Comparison of ENCODE assay signal across 25 mouse cellular contexts in the genomic region with DNA sequence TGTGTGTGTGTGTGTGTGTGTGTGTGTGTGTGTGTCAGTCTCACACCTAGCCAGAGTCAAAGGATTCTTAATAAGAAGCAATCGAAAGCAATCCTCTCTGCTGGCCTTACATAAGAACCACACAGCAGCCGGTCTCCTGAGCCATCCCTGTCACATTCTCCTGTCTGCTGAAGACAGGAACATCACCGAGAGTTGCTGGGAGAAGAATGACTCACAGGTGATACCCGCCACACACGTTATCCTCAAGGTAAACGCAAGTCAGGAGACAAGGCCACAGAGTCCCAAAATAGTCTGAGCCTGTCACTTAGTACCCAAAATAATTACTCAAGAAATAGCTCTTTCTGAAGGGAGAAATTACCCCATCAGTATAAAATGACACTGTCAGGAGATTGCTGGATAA. TPM values are rescaled to one million over a fixed set of nuclear protein-coding genes. Genes with fewer than 3 reads are reported as not detected.
A peak's percentile ranks its signal among the peaks of the same experiment; 100 is the strongest.
DNase-seq lines count a peak whose midpoint lies in the region; ATAC-seq lines count a peak whose summit lies in the region.
"Had no signal": no experiment of that assay in that cellular context is flagged by ENCODE, and none has a peak within 500 bp of the region (broad histone marks: within the 10 kb centered on the region; RNA-seq: fewer than 3 reads in every experiment).

No protein-coding gene starts in this region.

- H3K4me1 ChIP-seq in midbrain, embryonic 16.5 days (ENCODE audit: control insufficient read depth, insufficient read depth, low read length), result no peaks in the 10 kb centered on the region
- H3K4me1 ChIP-seq in midbrain, embryonic 11.5 days (ENCODE audit: control insufficient read depth, insufficient read depth, low read length), result no peaks in the 10 kb centered on the region
- no peaks in the 10 kb centered on the region for H3K4me1 ChIP-seq in forebrain, embryonic 16.5 days (replicated peaks; ENCODE audit: control insufficient read depth, insufficient read depth, low read length)
- H3K4me1 ChIP-seq: liver, embryonic 12.5 days; megakaryocyte, embryonic 14.5 days; midbrain, embryonic 15.5 days; neural tube, embryonic 15.5 days had no signal

- H3K27me3 ChIP-seq in midbrain, embryonic 16.5 days (ENCODE audit: control insufficient read depth, insufficient read depth, low read depth, low read length), result no peaks in the 10 kb centered on the region
- H3K27me3 ChIP-seq in midbrain, embryonic 11.5 days (ENCODE audit: control insufficient read depth, insufficient read depth, low read length), result no peaks in the 10 kb centered on the region
- no peaks in the 10 kb centered on the region for H3K27me3 ChIP-seq in forebrain, embryonic 16.5 days (replicated peaks; ENCODE audit: control insufficient read depth, insufficient read depth, low read length)
- H3K27me3 ChIP-seq: embryonic facial prominence, embryonic 12.5 days; limb, embryonic 12.5 days; megakaryocyte, embryonic 14.5 days; midbrain, embryonic 15.5 days; neural tube, embryonic 15.5 days had no signal

- no peaks in the 10 kb centered on the region for H3K36me3 ChIP-seq in midbrain, embryonic 16.5 days (ENCODE audit: control insufficient read depth, insufficient read depth, low read length)
- no peaks in the 10 kb centered on the region for H3K36me3 ChIP-seq in midbrain, embryonic 11.5 days (ENCODE audit: control insufficient read depth, insufficient read depth, low read length)
- no peaks in the 10 kb centered on the region for H3K36me3 ChIP-seq in forebrain, embryonic 16.5 days (ENCODE audit: control insufficient read depth, insufficient read depth)
- H3K36me3 ChIP-seq: embryonic facial prominence, embryonic 12.5 days; limb, embryonic 12.5 days; liver, embryonic 12.5 days; midbrain, embryonic 15.5 days; neural tube, embryonic 15.5 days had no signal

- no peak overlapping the region for H3K9ac ChIP-seq in midbrain, embryonic 16.5 days (ENCODE audit: low read depth, low read length)
- no peak overlapping the region for H3K9ac ChIP-seq in midbrain, embryonic 11.5 days (ENCODE audit: low read length)
- no peak overlapping the region for H3K9ac ChIP-seq in forebrain, embryonic 16.5 days (replicated peaks; ENCODE audit: low read depth, low read length)
- H3K9ac ChIP-seq: embryonic facial prominence, embryonic 12.5 days; limb, embryonic 12.5 days; liver, embryonic 12.5 days; midbrain, embryonic 15.5 days; neural tube, embryonic 15.5 days had no signal

- H3K9me3 ChIP-seq in midbrain, embryonic 16.5 days (replicated peaks; ENCODE audit: control insufficient read depth, low read length, poor library complexity, severe bottlenecking), result no peaks in the 10 kb centered on the region
- H3K9me3 ChIP-seq in midbrain, embryonic 11.5 days (ENCODE audit: control insufficient read depth, low read length), result no peaks in the 10 kb centered on the region
- no peaks in the 10 kb centered on the region for H3K9me3 ChIP-seq in forebrain, embryonic 16.5 days (ENCODE audit: control insufficient read depth, low read length)
- H3K9me3 ChIP-seq: embryonic facial prominence, embryonic 12.5 days; limb, embryonic 12.5 days; liver, embryonic 12.5 days; midbrain, embryonic 15.5 days; neural tube, embryonic 15.5 days had no signal

- no peak overlapping the region for H3K4me3 ChIP-seq in midbrain, embryonic 16.5 days (ENCODE audit: low read depth, low read length)
- H3K4me3 ChIP-seq in midbrain, embryonic 11.5 days (ENCODE audit: low read depth, low read length), result no peak overlapping the region
- no peak overlapping the region for H3K4me3 ChIP-seq in forebrain, embryonic 16.5 days (replicated peaks; ENCODE audit: low read length)
- H3K4me3 ChIP-seq: embryonic facial prominence, embryonic 12.5 days; erythroblast, embryonic 14.5 days; limb, embryonic 12.5 days; liver, embryonic 12.5 days; megakaryocyte, embryonic 14.5 days; midbrain, embryonic 15.5 days; neural tube, embryonic 15.5 days had no signal

- intact Hi-C loops in left cerebral cortex, postnatal 36 days (cut with DNase I), result no loop called here

- ATAC-seq in midbrain, embryonic 16.5 days, result peak; percentile 28; the same call in 1 of the 2 replicates
- no peak for ATAC-seq in midbrain, embryonic 11.5 days (ENCODE audit: low FRiP score)
- ATAC-seq in forebrain, embryonic 16.5 days, result peak; percentile 63
- ATAC-seq: liver, embryonic 12.5 days; midbrain, embryonic 15.5 days had no signal

- H3K27ac ChIP-seq in midbrain, embryonic 16.5 days (ENCODE audit: low read length), result no peak overlapping the region
- no peak overlapping the region for H3K27ac ChIP-seq in midbrain, embryonic 11.5 days (ENCODE audit: low read depth, low read length)
- no peak overlapping the region for H3K27ac ChIP-seq in forebrain, embryonic 16.5 days (ENCODE audit: low read length)
- H3K27ac ChIP-seq: embryonic facial prominence, embryonic 12.5 days; kidney, postnatal 0 days; limb, embryonic 12.5 days; liver, embryonic 12.5 days; midbrain, embryonic 15.5 days; neural tube, embryonic 15.5 days had no signal

- WGBS in midbrain, embryonic 16.5 days, result 79% methylated on average over 6 of the region's 6 CpGs
- WGBS in midbrain, embryonic 11.5 days, result 86% methylated on average over 6 of the region's 6 CpGs
- WGBS in forebrain, embryonic 16.5 days, result 66% methylated on average over 6 of the region's 6 CpGs

- DNase-seq in frontal cortex, adult 2 months (ENCODE audit: extremely low spot score in 1 of 2, low spot score in 1 of 2), result peak; percentile 21 to 49
- no peak for DNase-seq in frontal cortex, postnatal 10 days (ENCODE audit: low spot score in 2 of 2)
- no peak for DNase-seq in midbrain, embryonic 11.5 days (ENCODE audit: low spot score, missing footprints)
- DNase-seq in left cerebral cortex, postnatal 36 days (ENCODE audit: low spot score in 2 of 2), result peak; percentile 8 to 17
- no peak for DNase-seq in layer of hippocampus, postnatal 25 days (ENCODE audit: extremely low spot score in 1 of 2, low spot score in 1 of 2)
- DNase-seq: adrenal gland, postnatal 10 days; cerebellum, adult 8-10 months; heart, postnatal 4 days; kidney, adult 11 months; lung, adult 2 months; thymus, postnatal 25 days had no signal

- no peak overlapping the region for H3K4me2 ChIP-seq in midbrain, embryonic 16.5 days (ENCODE audit: low read length)
- H3K4me2 ChIP-seq in midbrain, embryonic 11.5 days, result no peak overlapping the region
- no peak overlapping the region for H3K4me2 ChIP-seq in forebrain, embryonic 16.5 days (ENCODE audit: low read length)
- H3K4me2 ChIP-seq: embryonic facial prominence, embryonic 12.5 days; limb, embryonic 12.5 days; liver, embryonic 12.5 days; midbrain, embryonic 15.5 days; neural tube, embryonic 15.5 days had no signal

RNA-seq across cellular contexts. Expression of a gene that starts 43.9 kb away (rescaled TPM):
- polyA plus RNA-seq in frontal cortex, adult 2 months (2012; rRNA removed), result not detected in 2 replicates
- polyA plus RNA-seq in midbrain, embryonic 16.5 days (2015; fragmentation: Nextera tagmentation; extraction: Ambion mirVana), result not detected in 2 replicates
- polyA plus RNA-seq in midbrain, embryonic 11.5 days (2014; fragmentation: Nextera tagmentation; extraction: Ambion mirVana), result 0.52 and 0.75 TPM in 2 replicates
- not detected in 2 replicates for polyA plus RNA-seq in forebrain, embryonic 16.5 days (2015; fragmentation: Nextera tagmentation; extraction: Ambion mirVana)
- not detected for total RNA-seq in left cerebral cortex, postnatal 36 days (2021)
- not detected for total RNA-seq in layer of hippocampus, postnatal 25 days (2021)
- total RNA-seq: adrenal gland, postnatal 10 days; layer of hippocampus, postnatal 14 days had no signal
- polyA plus RNA-seq: cortical plate, adult 2 months; erythroblast, embryonic 14.5 days; heart, embryonic 14.5 days; lung, adult 2 months; midbrain, embryonic 15.5 days; neural tube, embryonic 15.5 days had no signal

RNA-seq across cellular contexts. Expression of a gene that starts 53.8 kb away (rescaled TPM):
- not detected in 2 replicates for polyA plus RNA-seq in frontal cortex, adult 2 months (2012; rRNA removed)
- polyA plus RNA-seq in midbrain, embryonic 16.5 days (2015; fragmentation: Nextera tagmentation; extraction: Ambion mirVana), result not detected in 2 replicates
- polyA plus RNA-seq in midbrain, embryonic 11.5 days (2014; fragmentation: Nextera tagmentation; extraction: Ambion mirVana), result 0.18 and 0.42 TPM in 2 replicates
- polyA plus RNA-seq in forebrain, embryonic 16.5 days (2015; fragmentation: Nextera tagmentation; extraction: Ambion mirVana), result not detected in 2 replicates
- total RNA-seq in left cerebral cortex, postnatal 36 days (2021), result not detected
- not detected for total RNA-seq in layer of hippocampus, postnatal 25 days (2021)
- total RNA-seq: adrenal gland, postnatal 10 days; gastrocnemius, postnatal 4 days; layer of hippocampus, postnatal 14 days had no signal
- polyA plus RNA-seq: cortical plate, adult 2 months; erythroblast, embryonic 14.5 days; heart, embryonic 14.5 days; limb, embryonic 12.5 days; lung, adult 2 months; midbrain, embryonic 15.5 days; neural tube, embryonic 15.5 days had no signal

RNA-seq across cellular contexts. Expression of a gene that starts 59.9 kb away (rescaled TPM):
- polyA plus RNA-seq in frontal cortex, adult 2 months (2012; rRNA removed), result not detected in 2 replicates
- not detected in 2 replicates for polyA plus RNA-seq in midbrain, embryonic 16.5 days (2015; fragmentation: Nextera tagmentation; extraction: Ambion mirVana)
- 0.36 TPM in 1 of 2 replicates, not detected in the other for polyA plus RNA-seq in midbrain, embryonic 11.5 days (2014; fragmentation: Nextera tagmentation; extraction: Ambion mirVana)
- not detected in 2 replicates for polyA plus RNA-seq in forebrain, embryonic 16.5 days (2015; fragmentation: Nextera tagmentation; extraction: Ambion mirVana)
- total RNA-seq in left cerebral cortex, postnatal 36 days (2021), result not detected
- not detected for total RNA-seq in layer of hippocampus, postnatal 25 days (2021)
- total RNA-seq: adrenal gland, postnatal 10 days; gastrocnemius, postnatal 4 days; heart, postnatal 4 days; layer of hippocampus, postnatal 14 days had no signal
- polyA plus RNA-seq: cortical plate, adult 2 months; embryonic facial prominence, embryonic 12.5 days; erythroblast, embryonic 14.5 days; heart, embryonic 14.5 days; limb, embryonic 12.5 days; lung, adult 2 months; midbrain, embryonic 15.5 days; neural tube, embryonic 15.5 days had no signal

Comparison
In these comparisons a context has a peak if more than half of its experiments do, and no peak if none do; other contexts are left out.
1. DNase-seq: peak in frontal cortex, adult 2 months (2 of 2) and left cerebral cortex, postnatal 36 days (2 of 2); none in frontal cortex, postnatal 10 days (0 of 2), midbrain, embryonic 11.5 days (single experiment) and layer of hippocampus, postnatal 25 days (0 of 2).